Mouse (Mus musculus) layer of hippocampus, adult 9-10 months (tissue): ENCODE data around the gene Tll2.
A peak's percentile ranks its signal among the peaks of the same experiment; 100 is the strongest.

ENCODE experiments used
- DNase-seq: peaks from one replicate; pipeline ENCODE4 v3.0.0; 2022; ENCODE audit warnings: low spot score

Tll2 gene

GRCm38 (mm10) chr19:41086700-41087099 lies 119.9 kb downstream of the Tll2 start:
- DNase-seq, result peak; percentile 84

- no peak for DNase-seq
Measured at GRCm38 (mm10) chr19:41086289-41086688, 120.3 kb downstream of the Tll2 start.

- no peak for DNase-seq
Measured at GRCm38 (mm10) chr19:41083646-41084045, 123.0 kb downstream of the Tll2 start.

- DNase-seq, result no peak
Measured at GRCm38 (mm10) chr19:41081589-41081988, 125.0 kb downstream of the Tll2 start.

- no peak for DNase-seq
Measured at GRCm38 (mm10) chr19:41076906-41077305, 129.7 kb downstream of the Tll2 start, which contains the start of gene Opalin. Opalin (minus strand) TSS chr19:41077113.

GRCm38 (mm10) chr19:41073746-41074455 lies 132.7 kb downstream of the Tll2 start:
- DNase-seq, result peak; percentile 30

- DNase-seq, result peak; percentile 92
Measured at GRCm38 (mm10) chr19:41071500-41071899, 135.1 kb downstream of the Tll2 start.

- no peak for DNase-seq
Measured at GRCm38 (mm10) chr19:41054702-41055101, 151.9 kb downstream of the Tll2 start.

GRCm38 (mm10) chr19:41053530-41053929 lies 153.1 kb downstream of the Tll2 start:
- DNase-seq, result no peak

- DNase-seq, result no peak
Measured at GRCm38 (mm10) chr19:41052247-41052646, 154.4 kb downstream of the Tll2 start.

- DNase-seq, result no peak
Measured at GRCm38 (mm10) chr19:41051714-41052113, 154.9 kb downstream of the Tll2 start.

GRCm38 (mm10) chr19:41048187-41048559 lies 158.5 kb downstream of the Tll2 start:
- DNase-seq, result no peak

- DNase-seq, result no peak
Measured at GRCm38 (mm10) chr19:41047437-41048186, 159.0 kb downstream of the Tll2 start.

GRCm38 (mm10) chr19:41045091-41045770 lies 161.4 kb downstream of the Tll2 start:
- no peak for DNase-seq

- DNase-seq, result no peak
Measured at GRCm38 (mm10) chr19:41039110-41039509, 167.5 kb downstream of the Tll2 start.

GRCm38 (mm10) chr19:41035809-41036551 lies 170.7 kb downstream of the Tll2 start:
- no peak for DNase-seq
